ENCODE assay signal across 29 mouse cellular contexts in the genomic region with DNA sequence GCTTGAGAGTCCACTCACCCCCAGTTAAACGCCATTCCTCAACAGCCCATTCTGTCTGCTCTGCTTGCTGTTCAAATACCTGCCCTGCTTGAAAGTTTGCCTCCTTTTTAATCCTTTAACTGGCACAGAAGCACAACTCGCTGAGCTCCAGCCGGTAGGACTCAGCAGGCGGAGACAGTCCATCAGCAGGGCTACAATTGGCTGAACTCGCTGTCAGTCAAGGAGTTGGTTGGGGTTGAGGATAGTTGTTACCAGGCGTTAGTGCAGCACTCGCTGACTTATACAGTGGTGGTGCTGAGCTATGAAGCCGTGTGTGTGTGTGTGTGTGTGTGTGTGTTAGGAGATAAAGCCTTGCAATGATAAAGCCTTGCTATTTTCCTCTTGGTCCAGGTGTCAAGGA. TPM values are rescaled to one million over a fixed set of nuclear protein-coding genes. Genes with fewer than 3 reads are reported as not detected.
"Had no signal": no experiment of that assay in that cellular context is flagged by ENCODE, and none has a peak within 500 bp of the region (broad histone marks: within the 10 kb centered on the region; RNA-seq: fewer than 3 reads in every experiment).

No protein-coding gene starts in this region.

- H3K27ac ChIP-seq: kidney, postnatal 0 days; layer of hippocampus, adult 2 months; left cerebral cortex, adult 2 months; liver, embryonic 13.5 days had no signal

- H3K4me3 ChIP-seq: layer of hippocampus, adult 2 months; left cerebral cortex, adult 2 months; liver, embryonic 13.5 days had no signal

- DNase-seq: kidney, postnatal 25 days; layer of hippocampus, adult 9-11 months; layer of hippocampus, postnatal 36 days; liver, embryonic 13.5 days; lung, adult 2 months; lung, postnatal 14 days; lung, postnatal 4 days; midbrain, embryonic 14.5 days; thymus, adult 18-20 months; thymus, postnatal 36 days had no signal

RNA-seq across cellular contexts. Expression of a gene that starts 22.3 kb away (rescaled TPM):
- total RNA-seq: liver, adult 2 months; megakaryocyte progenitor cell, adult 5-6 weeks; megakaryocyte-erythroid progenitor cell, adult 5-6 weeks had no signal
- polyA plus RNA-seq: liver, adult 2 months had no signal

RNA-seq across cellular contexts. Expression of a gene that starts 31.5 kb away (rescaled TPM):
- total RNA-seq: layer of hippocampus, adult 2 months; layer of hippocampus, postnatal 36 days; left cerebral cortex, adult 2 months; left cerebral cortex, postnatal 36 days; liver, adult 2 months; megakaryocyte progenitor cell, adult 5-6 weeks; megakaryocyte-erythroid progenitor cell, adult 5-6 weeks had no signal
- polyA plus RNA-seq: limb, embryonic 11.5 days; liver, adult 2 months; liver, embryonic 13.5 days; liver, embryonic 16.5 days; lung, adult 2 months; lung, embryonic 16.5 days; midbrain, embryonic 11.5 days; midbrain, embryonic 14.5 days; spleen, adult 2 months; stomach, embryonic 16.5 days; testis, adult 2 months; urinary bladder, adult 2 months had no signal

RNA-seq across cellular contexts. Expression of a gene that starts 46.0 kb away (rescaled TPM):
- total RNA-seq: layer of hippocampus, adult 2 months; layer of hippocampus, postnatal 36 days; left cerebral cortex, adult 2 months; left cerebral cortex, postnatal 10 days; left cerebral cortex, postnatal 36 days; midbrain, postnatal 0 days had no signal
- polyA plus RNA-seq: limb, embryonic 11.5 days; lung, embryonic 16.5 days; midbrain, embryonic 11.5 days; midbrain, embryonic 14.5 days; midbrain, postnatal 0 days; neural tube, embryonic 11.5 days; neural tube, embryonic 14.5 days had no signal
